Mouse (Mus musculus): Measurements from ENCODE around the gene Shroom3.

DNA sequence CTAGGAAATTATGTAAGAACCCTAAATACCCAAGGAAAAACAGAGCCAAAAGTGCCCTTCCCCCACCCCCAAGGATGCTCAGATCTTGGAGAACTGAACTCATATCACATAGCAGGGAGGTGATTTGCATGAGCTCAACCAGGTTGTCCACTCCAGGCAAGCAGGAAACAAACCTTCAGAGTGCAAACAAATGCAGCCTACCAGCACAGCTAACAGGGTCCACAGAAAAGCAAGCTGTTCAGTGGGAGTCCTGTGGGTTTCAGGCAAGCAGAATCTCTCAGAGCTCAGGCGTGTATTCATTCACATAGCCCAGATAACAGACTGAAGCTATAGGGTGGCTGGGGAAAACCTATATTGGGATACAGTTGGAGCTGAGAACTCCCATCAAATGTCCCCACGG is 286.7 kb downstream of the Shroom3 start:
- TF ChIP-seq MYOD1 (IDR thresholded peaks at IDR 0.05; ENCODE audit: control insufficient read depth, insufficient read length, low read depth) (no peak), CTCF (IDR thresholded peaks at IDR 0.05; ENCODE audit: control insufficient read depth, insufficient read depth, insufficient read length) (no peak), MAX (IDR thresholded peaks at IDR 0.05) (no peak), USF1 (IDR thresholded peaks at IDR 0.05; ENCODE audit: low read depth) (no peak), MYOG (IDR thresholded peaks at IDR 0.05; ENCODE audit: control insufficient read depth, extremely low read depth, insufficient read length) (no peak), CEBPB (IDR thresholded peaks at IDR 0.05; ENCODE audit: low read depth) (no peak), FOSL1 (IDR thresholded peaks at IDR 0.05; ENCODE audit: insufficient read depth, low read length, poor library complexity, severe bottlenecking) (no peak)
